Mouse (Mus musculus) ES-Bruce4 (cell line): ENCODE data around the gene Stra8. TPM values are rescaled to one million over a fixed set of nuclear protein-coding genes. Genes with fewer than 3 reads are reported as not detected.
A peak's percentile ranks its signal among the peaks of the same experiment; 100 is the strongest.

Experiments
- H3K27ac ChIP-seq: 2 replicates; pipeline ENCODE4 v1.5.1; 2012; ENCODE audit warnings: low read length, inconsistent platforms; ENCODE audit not compliant: insufficient read depth
- H3K27me3 ChIP-seq: 2 replicates; pipeline ENCODE4 v1.6.1; 2012; ENCODE audit warnings: mild to moderate bottlenecking, low read length, inconsistent platforms; ENCODE audit not compliant: control insufficient read depth, poor library complexity, insufficient read depth, severe bottlenecking
- H3K36me3 ChIP-seq: 2 replicates; pipeline ENCODE4 v1.6.1; 2012; ENCODE audit warnings: inconsistent platforms, mild to moderate bottlenecking, low read length, moderate library complexity; ENCODE audit not compliant: control insufficient read depth, poor library complexity, insufficient read depth, severe bottlenecking
- H3K4me1 ChIP-seq: one replicate; pipeline ENCODE4 v1.8.1; 2011; ENCODE audit warnings: low read length; ENCODE audit not compliant: control insufficient read depth, insufficient read depth
- H3K4me3 ChIP-seq: 2 replicates; pipeline ENCODE4 v1.5.1; 2011; ENCODE audit warnings: low read depth, mild to moderate bottlenecking, low read length
- H3K9ac ChIP-seq: 2 replicates; pipeline ENCODE4 v1.6.1; 2012; ENCODE audit warnings: low read depth, mild to moderate bottlenecking, inconsistent platforms; ENCODE audit not compliant: poor library complexity, severe bottlenecking
- H3K9me3 ChIP-seq: replicated peaks from 2 replicates; pipeline ENCODE4 v1.6.1; 2012; ENCODE audit warnings: mild to moderate bottlenecking, low read length, inconsistent platforms; ENCODE audit not compliant: control insufficient read depth, poor library complexity, insufficient read depth, severe bottlenecking
- CTCF ChIP-seq: IDR thresholded peaks from one replicate; pipeline ENCODE4 v1.8.1; 2011; ENCODE audit warnings: low read depth, low read length
- EP300 ChIP-seq: IDR thresholded peaks from 2 replicates; pipeline ENCODE4 v1.6.1; 2011; ENCODE audit warnings: low read depth, low read length; ENCODE audit not compliant: insufficient read depth
- POLR2A ChIP-seq: IDR thresholded peaks from one replicate; pipeline ENCODE4 v1.8.1; 2011; ENCODE audit warnings: low read length; ENCODE audit not compliant: insufficient read depth
- polyA plus RNA-seq: library from polyadenylated mRNA; stranded (reverse); fragments of >200 nt; gene quantifications from 2 replicates; pipeline ENCODE4 v1.2.4, GENCODE M21; 2011; ENCODE audit warnings: low read depth; ENCODE audit not compliant: missing spikeins, insufficient read depth, insufficient read length

Gene Stra8
- polyA plus RNA-seq, 1 experiment: 0.69 TPM

GRCm38 (mm10) chr6:34965819-34966539 is 46.0 kb downstream of the Stra8 start:
- no peaks in the 10 kb centered on the region for H3K9me3 ChIP-seq
- no peaks in the 10 kb centered on the region for H3K36me3 ChIP-seq
- no peak overlapping the region for H3K9ac ChIP-seq
- no peaks in the 10 kb centered on the region for H3K4me1 ChIP-seq
- H3K4me3 ChIP-seq: no peak overlapping the region
- H3K27me3 ChIP-seq: no peaks in the 10 kb centered on the region
- H3K27ac ChIP-seq: no peak overlapping the region
- no peak for TF ChIP-seq EP300
- no peak for TF ChIP-seq POLR2A
- TF ChIP-seq CTCF: no peak

- H3K9ac ChIP-seq: no peak overlapping the region
- no peaks in the 10 kb centered on the region for H3K4me1 ChIP-seq
- H3K4me3 ChIP-seq: no peak overlapping the region
- TF ChIP-seq POLR2A (no peak), CTCF (no peak), EP300 (no peak)
- H3K27ac ChIP-seq: no peak overlapping the region
- no peaks in the 10 kb centered on the region for H3K27me3 ChIP-seq
- no peaks in the 10 kb centered on the region for H3K36me3 ChIP-seq
- H3K9me3 ChIP-seq: no peaks in the 10 kb centered on the region
Measured at GRCm38 (mm10) chr6:34971181-34971580, 51.2 kb downstream of the Stra8 start.

GRCm38 (mm10) chr6:34979291-34979690 is 59.3 kb downstream of the Stra8 start:
- TF ChIP-seq CTCF (no peak), POLR2A (no peak), EP300 (no peak)

GRCm38 (mm10) chr6:34980661-34981060 is 60.7 kb downstream of the Stra8 start:
- no peaks in the 10 kb centered on the region for H3K9me3 ChIP-seq
- no peak overlapping the region for H3K27ac ChIP-seq
- H3K4me3 ChIP-seq: no peak overlapping the region
- peaks cover under 1% of the 10 kb centered on the region for H3K4me1 ChIP-seq
- no peak overlapping the region for H3K9ac ChIP-seq
- no peaks in the 10 kb centered on the region for H3K27me3 ChIP-seq
- no peaks in the 10 kb centered on the region for H3K36me3 ChIP-seq
- TF ChIP-seq POLR2A (no peak), CTCF (peak; percentile 28)

More at GRCm38 (mm10) chr6:34979291-34979690, 59.3 kb downstream of the Stra8 start:
- H3K9ac ChIP-seq: no peak overlapping the region
- no peaks in the 10 kb centered on the region for H3K27me3 ChIP-seq
- no peaks in the 10 kb centered on the region for H3K9me3 ChIP-seq
- H3K4me3 ChIP-seq: no peak overlapping the region
- H3K36me3 ChIP-seq: no peaks in the 10 kb centered on the region
- no peaks in the 10 kb centered on the region for H3K4me1 ChIP-seq
- H3K27ac ChIP-seq: no peak overlapping the region

- Histone ChIP-seq H3K4me3 (no peak overlapping the region), H3K36me3 (no peaks in the 10 kb centered on the region), H3K27ac (no peak overlapping the region), H3K4me1 (peaks cover 3% of the 10 kb centered on the region), H3K9me3 (no peaks in the 10 kb centered on the region), H3K27me3 (no peaks in the 10 kb centered on the region), H3K9ac (no peak overlapping the region)
- TF ChIP-seq CTCF (no peak), EP300 (no peak), POLR2A (no peak)
Measured at GRCm38 (mm10) chr6:34987085-34987645, 67.2 kb downstream of the Stra8 start.

GRCm38 (mm10) chr6:34988081-34988761 is 68.3 kb downstream of the Stra8 start, which contains the start of gene Slc23a4:
Slc23a4 (minus strand) TSS chr6:34988404.
- no peaks in the 10 kb centered on the region for H3K9me3 ChIP-seq
- H3K4me3 ChIP-seq: no peak within 1 kb of the TSS
- no peaks in the 10 kb centered on the region for H3K27me3 ChIP-seq
- no peak for TF ChIP-seq CTCF
- no peak for TF ChIP-seq POLR2A
- TF ChIP-seq EP300: no peak
- no peaks in the 10 kb centered on the region for H3K36me3 ChIP-seq
- H3K9ac ChIP-seq: no peak within 1 kb of the TSS
- peaks cover 3% of the 10 kb centered on the region for H3K4me1 ChIP-seq
- no peak within 1 kb of the TSS for H3K27ac ChIP-seq

Other genes starting within 250 kb of the Stra8 start
- 2.9 and 3.3 TPM in 2 replicates for gene Agbl3, start 139.7 kb upstream of the Stra8 start, polyA plus RNA-seq
- gene Tmem140, start 57.0 kb upstream of the Stra8 start, polyA plus RNA-seq: 3.0 and 5.4 TPM in 2 replicates
- 9.7 and 10.2 TPM in 2 replicates for gene Cyren, start 42.1 kb upstream of the Stra8 start, polyA plus RNA-seq
- 29.9 and 32.8 TPM in 2 replicates for gene Wdr91, start 9.3 kb upstream of the Stra8 start, polyA plus RNA-seq
- 1.3 and 2.4 TPM in 2 replicates for gene Slc23a4, start 68.2 kb downstream of the Stra8 start, polyA plus RNA-seq
- 45.7 and 49.2 TPM in 2 replicates for gene Cnot4, start 213.6 kb downstream of the Stra8 start, polyA plus RNA-seq